Mouse (Mus musculus): ENCODE measurements around the gene Krt76.

Gene Krt76

DNA sequence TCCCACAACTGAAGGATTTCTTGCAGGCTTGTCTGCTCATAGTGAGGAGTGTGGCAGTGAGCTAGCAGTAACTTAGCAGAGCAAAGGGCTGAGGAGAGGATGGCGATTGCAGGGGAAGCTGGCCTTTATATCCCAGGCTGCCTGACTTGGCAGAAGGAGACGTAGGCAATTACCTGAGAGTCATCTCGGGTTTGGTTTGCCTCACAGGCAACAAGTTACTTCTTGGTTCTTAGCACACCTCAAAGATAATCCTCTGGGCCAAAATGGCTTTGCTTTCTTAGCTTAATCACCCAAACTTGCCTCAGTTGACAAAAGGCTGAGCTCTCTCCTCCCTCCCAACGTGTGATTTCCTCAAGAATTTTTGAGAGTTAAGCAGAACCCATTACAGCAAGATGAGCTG is at the start of gene Krt76:
Gene Krt76 (minus strand): TSS at position 101 of the 400 bp plus-strand sequence.
- DNase-seq, result no peak

- DNase-seq, result no peak
Observed at GRCm38 (mm10) chr15:101941948-101942347, 49.2 kb upstream of the Krt76 start.

- DNase-seq, result no peak
Observed at GRCm38 (mm10) chr15:101940274-101940829, 47.6 kb upstream of the Krt76 start, which contains the start of gene Krt79. Gene Krt79, minus strand, starts transcription at chr15:101940324.

- peak in 1 of 2 experiments; percentile 30 for DNase-seq
Observed at GRCm38 (mm10) chr15:101938600-101939308, 46.0 kb upstream of the Krt76 start.

DNA sequence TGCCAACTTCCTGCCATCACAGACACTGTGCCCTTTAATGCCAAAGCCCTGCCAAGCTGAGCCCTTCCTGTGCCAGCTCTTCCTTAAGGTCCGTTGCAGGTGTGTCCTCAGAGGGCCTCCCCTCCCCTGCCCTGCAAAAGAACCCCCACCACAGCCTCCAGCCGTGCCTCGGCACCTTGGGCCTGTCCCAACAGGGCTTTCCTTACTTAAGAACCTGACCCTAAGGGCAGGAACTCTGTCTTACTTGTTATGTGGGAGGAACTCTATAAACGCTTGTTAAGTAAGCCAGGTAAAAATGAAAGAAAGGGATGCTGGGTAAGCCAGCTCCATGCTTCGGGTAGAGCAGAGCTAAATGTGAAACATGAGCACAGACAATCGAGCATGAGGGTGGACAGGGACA is 40.3 kb upstream of the Krt76 start:
- no peak for DNase-seq

DNA sequence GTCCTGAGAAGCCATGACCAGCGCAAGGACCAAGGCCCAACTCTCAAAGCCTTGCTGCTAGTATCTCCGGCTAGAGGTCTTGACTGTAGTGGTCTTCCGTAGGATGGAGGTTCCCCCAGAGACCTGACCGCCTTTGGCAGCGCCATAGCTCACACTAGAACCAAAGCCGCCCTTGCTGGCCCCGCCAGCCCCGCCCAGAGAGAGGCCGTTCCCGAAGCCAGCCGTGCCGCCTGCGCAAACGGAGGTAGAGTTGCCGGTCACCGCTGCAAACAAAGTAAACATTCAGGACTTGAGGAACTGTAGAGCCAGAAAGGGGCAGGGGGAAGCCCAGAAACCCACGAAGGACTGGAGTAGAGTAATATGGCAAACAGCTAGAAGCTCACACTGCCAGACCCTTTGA is 36.9 kb upstream of the Krt76 start:
- peak; percentile 34 to 61 for DNase-seq

DNA sequence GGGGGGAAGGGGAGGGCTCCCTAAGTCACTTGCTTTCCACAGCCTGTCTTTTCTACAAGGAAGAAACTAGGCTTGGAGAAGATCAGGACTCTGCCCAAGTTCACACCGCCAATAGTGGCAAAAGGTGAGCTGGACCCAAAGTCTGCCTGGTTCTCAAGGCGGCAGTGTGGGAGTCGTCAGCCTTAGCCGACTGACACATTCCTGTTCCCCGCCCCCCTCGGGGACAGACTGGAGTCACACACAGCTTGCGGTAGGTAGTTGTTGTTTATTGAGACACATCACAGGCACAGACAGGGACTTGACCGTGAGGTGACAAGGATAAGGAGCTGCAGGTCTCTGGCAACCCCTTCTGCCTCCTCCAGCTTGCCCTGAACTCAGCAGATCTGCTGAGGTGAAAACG is 36.4 kb upstream of the Krt76 start:
- peak; percentile 18 to 61 for DNase-seq

GRCm38 (mm10) chr15:101927340-101928080 is 34.8 kb upstream of the Krt76 start:
- DNase-seq, result peak; percentile 90 to 94

- no peak for DNase-seq
Observed at GRCm38 (mm10) chr15:101925041-101925440, 32.3 kb upstream of the Krt76 start.

- no peak for DNase-seq
Observed at GRCm38 (mm10) chr15:101924635-101925034, 31.9 kb upstream of the Krt76 start, which contains the start of gene Krt4. Gene Krt4, minus strand, starts transcription at chr15:101924735.

DNA sequence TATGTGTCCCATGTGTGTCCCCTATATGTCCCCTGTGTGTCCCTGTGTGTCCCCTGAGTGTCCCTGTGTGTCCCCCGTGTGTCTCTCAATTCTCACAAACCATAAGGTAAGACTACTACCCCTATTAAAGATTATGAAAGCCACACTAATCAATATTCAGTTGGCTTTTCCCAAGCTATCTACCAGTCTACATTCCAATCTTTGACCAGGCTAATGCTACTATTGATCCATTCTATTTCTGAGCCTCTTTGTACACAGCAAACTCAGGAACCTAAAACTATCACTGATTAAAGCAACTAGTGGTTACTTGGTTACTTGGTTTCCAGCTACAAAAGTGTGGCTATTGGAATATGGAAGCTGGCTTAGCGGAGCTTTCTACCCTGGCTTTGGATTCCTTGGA is 29.6 kb upstream of the Krt76 start:
- no peak for DNase-seq

- DNase-seq, result no peak
Observed at GRCm38 (mm10) chr15:101916072-101916471, 23.4 kb upstream of the Krt76 start.

DNA sequence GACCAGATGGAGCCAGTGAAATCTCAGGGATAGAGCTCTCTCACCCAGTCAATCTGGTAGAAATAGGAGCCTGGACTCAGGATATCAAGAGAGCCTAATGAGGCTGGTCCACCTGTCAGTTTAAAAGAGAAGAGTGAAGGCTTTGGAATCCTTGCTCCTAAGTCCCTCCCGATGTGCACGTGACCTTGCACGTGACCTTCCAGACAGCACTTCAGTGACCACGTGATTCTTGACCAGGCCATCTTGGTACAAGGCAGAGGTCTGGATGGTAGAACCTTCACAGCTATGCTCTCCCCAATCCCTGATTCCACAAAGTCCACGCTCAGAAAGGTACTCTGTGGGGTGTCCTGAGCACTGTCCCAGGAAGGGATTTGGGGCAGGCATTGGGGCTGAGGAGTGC is 12.1 kb upstream of the Krt76 start:
- no peak for DNase-seq

- peak in 1 of 2 experiments; percentile 23 for DNase-seq
Observed at GRCm38 (mm10) chr15:101902171-101903149, 9.7 kb upstream of the Krt76 start.

- no peak for DNase-seq
Observed at GRCm38 (mm10) chr15:101895216-101895615, 2.5 kb upstream of the Krt76 start.

GRCm38 (mm10) chr15:101879776-101880175 is 12.9 kb downstream of the Krt76 start:
- no peak for DNase-seq

GRCm38 (mm10) chr15:101878041-101878440 is 14.7 kb downstream of the Krt76 start:
- no peak for DNase-seq

GRCm38 (mm10) chr15:101874383-101874782 is 18.3 kb downstream of the Krt76 start:
- DNase-seq, result no peak

DNA sequence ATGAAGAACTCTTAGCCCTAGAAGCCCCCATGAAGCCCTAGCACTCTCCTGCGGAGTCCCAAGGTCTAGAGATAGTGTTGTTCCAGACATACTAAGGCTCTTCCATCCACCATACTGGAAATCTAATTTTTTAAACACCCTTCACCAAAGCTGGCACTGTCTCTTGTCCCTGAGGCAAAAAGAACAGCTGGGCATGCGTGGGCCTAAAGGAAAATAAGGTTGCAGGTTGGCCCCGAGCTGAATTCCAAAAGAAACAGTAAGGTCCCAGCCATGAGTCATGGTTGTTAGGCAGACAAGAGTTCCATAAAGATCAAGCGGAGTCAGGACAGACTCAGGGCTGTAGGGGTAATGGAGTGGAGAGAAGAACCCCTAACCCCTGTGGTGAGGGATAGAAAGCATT is 19.5 kb downstream of the Krt76 start:
- DNase-seq, result no peak

GRCm38 (mm10) chr15:101869431-101869830 is 23.3 kb downstream of the Krt76 start, which contains the start of gene Krt77:
Gene Krt77, minus strand, starts transcription at chr15:101869705.
- DNase-seq, result no peak

GRCm38 (mm10) chr15:101866754-101867153 is 26.0 kb downstream of the Krt76 start:
- DNase-seq, result no peak

DNA sequence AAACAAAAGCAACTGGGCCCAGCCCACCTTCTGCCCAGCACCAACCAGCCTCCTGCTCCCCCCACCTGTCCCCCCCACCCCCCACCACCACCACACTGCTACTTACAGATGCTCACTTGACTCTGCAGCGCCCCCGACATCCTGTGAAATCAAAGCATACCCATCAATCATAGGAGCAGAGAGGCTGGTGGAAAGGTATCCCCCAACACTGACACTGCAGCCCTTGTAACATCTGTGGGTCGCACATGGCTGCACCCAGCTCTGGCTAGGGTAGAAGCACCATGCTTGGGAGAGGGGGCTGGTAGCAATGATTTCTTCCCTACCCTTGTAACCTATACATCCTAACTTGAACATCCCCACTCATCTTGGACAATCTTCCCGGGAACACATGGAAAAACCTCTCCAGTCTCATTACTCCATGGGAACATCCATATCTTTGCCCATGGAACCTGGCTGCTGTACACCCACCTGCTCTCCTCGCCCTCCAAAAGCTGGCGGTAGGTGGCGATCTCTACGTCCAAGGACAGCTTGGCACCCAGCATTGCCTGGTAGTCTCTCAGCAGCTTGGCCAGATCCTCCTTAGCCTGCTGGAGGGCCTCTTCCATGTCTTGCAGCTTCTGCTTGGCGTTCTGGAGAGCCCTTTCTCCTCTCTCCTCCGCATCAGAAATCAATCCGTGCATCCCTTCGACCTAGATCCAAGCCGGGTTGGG is 32.1 kb downstream of the Krt76 start:
- DNase-seq, result peak; percentile 13 to 40

All from kidney, postnatal 25 days (tissue).